Mouse (Mus musculus) spleen, embryonic (tissue): ENCODE data around the gene Tango2.

Experiments
- CTCF ChIA-PET: fragments of 350-600 bp; sonication (Branson Sonifier 250); formaldehyde crosslinking; loops from one replicate; lab custom pipeline; 2022; lab: Charles Lee

The Tango2 gene

DNA sequence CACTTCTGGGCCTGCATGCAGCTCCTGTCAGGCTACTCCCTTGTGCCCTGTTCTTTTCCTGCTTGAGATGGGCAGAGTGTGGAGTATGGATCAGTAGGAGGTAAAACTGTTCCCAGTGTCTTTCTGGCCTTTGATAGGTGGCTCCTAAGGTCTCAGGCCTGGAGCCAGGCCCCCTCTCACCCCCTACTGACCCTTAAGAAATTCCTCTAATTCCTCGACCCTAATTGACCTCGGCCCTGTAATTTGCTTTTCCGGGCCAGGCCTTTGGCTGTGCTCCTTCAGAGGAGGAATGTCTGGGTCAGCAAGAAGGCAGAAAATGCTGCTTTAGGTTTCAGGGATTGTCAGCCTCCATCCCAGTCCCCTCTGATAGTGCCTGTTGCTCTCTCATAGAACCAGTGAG, 35.9 kb upstream of the Tango2 start:
- CTCF ChIA-PET, result no interaction called here

DNA sequence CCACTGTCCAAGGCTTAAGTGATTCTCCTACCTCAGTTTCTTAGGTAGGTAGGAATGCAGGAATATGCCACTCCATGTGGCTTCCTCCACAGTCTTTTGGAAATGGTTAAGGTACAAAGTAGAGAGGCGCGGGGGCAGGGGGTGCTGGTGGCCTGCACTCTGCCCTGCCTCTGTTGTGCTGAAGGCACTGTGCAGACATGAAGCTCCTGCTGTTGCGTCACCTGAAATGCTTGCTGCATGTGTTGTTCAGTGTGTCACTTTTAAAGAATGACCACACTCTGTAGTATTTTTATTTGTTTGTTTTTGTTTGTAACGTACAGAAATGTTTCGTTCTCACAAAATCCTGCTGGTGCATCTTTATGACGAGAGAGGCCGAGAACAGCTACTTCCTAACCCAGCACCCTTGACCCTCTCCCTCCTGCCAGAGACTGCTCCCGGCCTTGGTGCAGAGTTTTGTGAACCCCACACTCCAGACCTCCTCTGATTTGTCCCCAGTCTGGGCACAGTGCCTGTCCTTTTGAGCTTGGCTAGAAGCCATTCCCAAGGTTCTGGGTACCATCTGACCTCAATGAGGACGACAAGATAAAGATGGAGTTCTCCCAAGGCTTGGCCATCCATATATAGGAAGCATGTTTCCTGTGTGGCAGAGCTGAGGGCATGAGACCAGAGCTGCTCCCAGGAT, 35.3 kb upstream of the Tango2 start:
- CTCF ChIA-PET, result no interaction called here

DNA sequence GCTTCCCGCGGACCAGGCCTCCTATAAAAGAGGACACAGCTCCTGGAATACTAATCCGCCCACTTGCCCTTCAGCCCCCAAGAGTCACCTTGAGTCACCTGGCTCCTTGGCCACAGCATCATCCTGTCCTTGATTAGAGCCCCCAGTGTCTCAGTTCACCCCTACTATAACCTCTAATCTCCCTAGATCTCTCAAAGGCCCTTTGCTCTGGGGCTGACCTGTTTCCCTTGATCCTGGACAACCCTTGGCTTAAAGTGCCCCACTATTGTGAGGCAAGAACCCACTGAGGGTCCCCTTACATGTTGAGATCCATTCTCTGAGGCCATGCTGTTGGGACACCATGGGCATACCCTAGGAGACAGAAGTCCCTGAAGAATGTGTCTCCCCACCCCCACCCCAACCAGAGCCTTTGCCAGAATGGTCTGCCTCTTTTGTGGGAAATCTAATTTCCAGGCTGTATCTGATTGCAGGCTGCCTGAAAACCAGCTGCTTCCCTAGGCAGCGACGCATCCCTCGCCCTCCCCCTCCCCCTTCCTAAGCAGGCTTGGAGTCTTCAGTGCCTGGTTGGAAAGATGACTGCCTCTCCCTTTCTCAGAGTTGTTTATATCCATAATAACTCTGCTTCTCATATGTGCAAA, 33.8 kb upstream of the Tango2 start:
- CTCF ChIA-PET, result interaction anchor here (0.6 kb wide), 1 partner anchor 1221 kb away, joined by 32 read pairs; no protein-coding TSS in a partner anchor

DNA sequence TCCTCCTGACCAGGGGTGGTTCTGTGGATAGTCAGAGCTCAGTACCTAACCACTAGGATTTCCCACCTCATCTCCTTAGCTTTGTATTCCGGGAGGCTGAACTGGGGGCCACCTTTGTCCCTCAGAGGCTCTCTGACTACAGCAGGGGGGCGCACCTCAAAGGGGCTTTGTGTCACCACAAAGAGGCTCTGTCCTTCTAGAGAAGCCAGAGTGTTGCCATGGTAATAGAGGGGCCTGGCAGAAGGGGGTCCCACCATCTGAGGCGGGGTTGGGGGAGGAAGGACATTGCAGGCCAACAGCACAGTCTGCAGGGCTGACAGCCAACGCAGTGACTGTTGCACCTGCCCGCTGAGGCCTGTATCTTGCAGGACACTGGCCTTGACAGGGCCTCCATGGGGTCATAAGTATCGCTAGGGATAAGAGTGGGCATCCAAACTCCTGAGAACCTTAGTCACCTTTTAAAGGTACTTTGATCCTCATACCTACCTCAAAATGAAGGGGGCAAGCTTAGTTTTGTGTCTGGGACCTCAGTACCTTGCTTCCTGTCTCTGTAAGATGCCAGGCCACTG, 32.7 kb upstream of the Tango2 start:
- CTCF ChIA-PET, result no interaction called here

DNA sequence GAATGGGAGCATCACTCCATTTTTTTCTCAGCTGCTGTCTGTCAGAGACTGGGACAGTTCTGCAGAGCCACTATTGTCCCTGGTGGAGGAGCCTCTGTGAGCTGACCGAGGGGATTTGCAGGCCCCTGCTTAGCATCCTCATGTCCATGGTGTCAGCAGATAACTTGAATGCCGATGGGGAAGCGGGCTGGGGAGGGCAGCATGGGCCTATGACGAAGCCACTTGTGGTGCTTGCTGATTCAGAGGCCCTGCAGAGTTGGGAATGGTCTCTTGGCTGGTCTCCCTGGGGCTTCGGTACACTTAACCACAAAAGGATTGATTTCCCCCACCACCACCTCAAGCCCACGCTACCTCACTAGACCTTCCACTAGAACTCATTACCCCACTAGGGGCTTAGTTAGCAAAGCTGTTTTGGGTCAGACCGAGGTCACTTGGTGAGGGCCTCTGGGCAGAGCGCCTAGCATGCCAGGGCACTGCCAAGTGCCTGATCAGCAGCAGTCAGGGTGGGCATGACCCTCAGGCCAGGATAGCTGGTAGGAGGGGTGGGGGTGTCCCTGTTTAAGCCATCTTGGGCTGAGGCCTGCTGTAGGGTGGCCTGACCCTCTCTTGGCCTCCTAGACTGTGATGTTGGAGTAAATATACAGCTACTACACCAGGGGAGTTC, 31.6 kb upstream of the Tango2 start:
- CTCF ChIA-PET, result no interaction called here

DNA sequence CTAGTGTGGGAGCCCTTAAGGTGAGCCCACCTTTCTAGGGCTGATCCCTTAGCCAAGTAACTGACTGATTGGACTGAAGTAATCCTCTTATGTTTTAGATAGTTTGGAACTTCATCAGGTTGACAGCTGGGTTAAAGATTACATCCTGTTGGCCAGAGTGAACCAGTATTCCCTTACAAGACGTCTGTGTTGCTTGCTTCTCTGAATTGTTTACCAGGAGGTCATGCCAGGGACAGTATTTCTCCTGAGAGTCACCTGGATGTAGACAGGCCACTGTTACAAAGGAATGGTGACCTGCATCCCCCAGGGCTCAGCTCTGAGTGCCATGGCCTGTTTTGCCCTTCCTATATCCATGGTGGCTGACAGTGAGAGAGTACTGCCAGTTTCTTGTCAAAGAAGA, 30.6 kb upstream of the Tango2 start:
- CTCF ChIA-PET, result no interaction called here

DNA sequence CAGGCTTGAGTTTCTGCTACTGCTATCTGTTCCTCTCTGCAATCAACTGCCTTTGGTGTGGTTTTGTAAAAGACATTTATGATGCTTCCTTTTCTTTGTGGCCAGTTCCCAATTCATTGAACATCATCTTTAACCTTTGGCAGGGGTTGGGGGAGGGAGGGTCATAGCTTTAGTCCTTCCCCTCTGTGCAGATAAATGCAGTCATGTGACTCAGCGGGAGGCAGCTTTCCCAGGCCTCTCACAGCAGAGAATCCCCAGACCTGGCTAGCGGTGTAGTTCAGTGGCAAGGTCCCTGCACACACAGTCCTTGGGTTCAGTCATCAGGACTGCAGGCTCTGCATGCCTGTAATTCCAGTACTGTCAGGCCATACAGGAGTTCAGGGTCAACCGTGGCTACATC, 29.3 kb upstream of the Tango2 start:
- CTCF ChIA-PET, result no interaction called here

DNA sequence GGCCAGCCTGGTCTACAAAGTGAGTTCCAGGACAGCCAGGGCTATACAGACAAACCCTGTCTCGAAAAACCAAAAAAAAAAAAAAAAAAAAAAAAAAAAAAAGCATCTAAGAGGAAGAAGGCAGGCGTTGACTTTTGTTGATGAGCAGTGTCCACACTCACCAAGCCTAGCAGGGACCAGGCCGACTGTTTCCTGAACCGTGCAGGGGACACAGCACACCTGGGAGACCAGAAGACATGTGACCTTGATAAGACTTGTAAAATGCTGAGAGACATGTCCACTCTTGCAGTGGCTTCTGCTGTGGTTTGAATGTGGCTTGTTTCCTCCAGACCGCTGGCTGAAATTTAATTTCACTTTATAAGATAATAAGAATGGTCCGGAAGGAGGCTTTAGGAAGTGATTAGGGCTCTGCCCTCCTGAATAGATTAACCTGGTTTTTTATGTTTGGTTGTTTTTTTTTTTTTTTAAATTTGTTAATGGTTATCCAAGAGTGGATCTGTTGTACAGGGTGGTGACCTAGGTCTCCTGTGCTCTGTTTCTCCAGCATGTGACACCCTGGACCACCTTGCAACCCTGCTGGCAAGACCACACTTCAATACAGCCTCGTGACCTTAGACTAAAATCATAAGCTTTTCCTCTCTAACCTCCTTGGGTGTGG, 28.5 kb upstream of the Tango2 start:
- CTCF ChIA-PET, result no interaction called here

DNA sequence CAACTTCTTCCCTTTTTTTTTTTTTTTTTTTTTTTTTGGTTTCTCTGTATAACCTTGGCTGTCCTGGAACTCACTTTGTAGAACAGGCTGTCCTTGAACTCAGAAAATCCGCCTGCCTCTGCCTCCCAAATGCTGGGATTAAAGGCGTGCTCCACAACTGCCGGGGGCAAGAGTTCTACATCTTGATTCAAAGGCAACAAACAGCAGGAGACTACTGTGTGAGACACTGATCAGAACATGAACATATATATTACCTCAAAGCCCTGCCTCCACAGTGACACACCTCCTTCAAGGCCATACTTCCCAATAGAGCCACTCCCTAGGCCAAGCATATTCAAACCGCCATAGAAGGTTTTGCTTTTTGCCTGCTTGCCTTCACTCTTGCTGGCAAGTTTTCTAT, 25.7 kb upstream of the Tango2 start:
- CTCF ChIA-PET, result no interaction called here

DNA sequence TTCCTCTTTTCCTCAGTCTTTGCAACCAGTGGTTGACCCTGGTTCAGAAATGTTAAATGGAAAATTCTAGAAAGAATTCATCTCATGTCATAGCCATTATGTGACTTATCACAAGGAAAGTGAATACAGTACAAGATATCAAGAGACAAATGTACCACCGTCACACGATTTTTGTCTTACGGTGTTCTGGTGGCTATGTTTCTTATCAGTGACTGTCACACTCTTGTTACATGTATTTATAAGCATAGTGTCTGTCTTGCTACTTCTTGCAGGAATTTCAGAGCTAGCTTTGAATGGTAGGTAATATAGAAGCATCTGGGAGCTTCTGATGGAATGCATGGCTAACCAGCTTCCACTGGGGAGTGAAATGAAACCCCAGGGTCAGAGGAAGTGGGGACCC, 22.3 kb upstream of the Tango2 start:
- CTCF ChIA-PET, result no interaction called here

DNA sequence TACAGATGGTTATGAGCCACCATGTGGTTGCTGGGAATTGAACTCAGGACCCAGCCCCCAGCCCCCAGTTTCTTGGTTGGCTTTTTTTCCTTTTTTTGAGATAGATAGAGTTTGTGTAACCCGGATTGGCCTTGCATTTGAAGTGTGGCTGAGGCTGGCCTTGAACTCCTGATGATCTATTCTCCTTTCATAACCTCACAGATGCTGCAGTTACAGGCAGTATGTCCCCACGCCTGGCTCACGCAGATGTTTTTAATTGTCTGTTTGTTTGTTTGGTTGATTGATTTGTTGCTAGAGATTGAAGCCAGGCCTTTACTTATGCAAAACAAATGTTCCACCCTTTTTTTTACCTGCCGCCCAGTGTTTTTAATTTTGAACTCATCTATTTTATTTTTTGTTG, 18.9 kb upstream of the Tango2 start:
- CTCF ChIA-PET, result no interaction called here

DNA sequence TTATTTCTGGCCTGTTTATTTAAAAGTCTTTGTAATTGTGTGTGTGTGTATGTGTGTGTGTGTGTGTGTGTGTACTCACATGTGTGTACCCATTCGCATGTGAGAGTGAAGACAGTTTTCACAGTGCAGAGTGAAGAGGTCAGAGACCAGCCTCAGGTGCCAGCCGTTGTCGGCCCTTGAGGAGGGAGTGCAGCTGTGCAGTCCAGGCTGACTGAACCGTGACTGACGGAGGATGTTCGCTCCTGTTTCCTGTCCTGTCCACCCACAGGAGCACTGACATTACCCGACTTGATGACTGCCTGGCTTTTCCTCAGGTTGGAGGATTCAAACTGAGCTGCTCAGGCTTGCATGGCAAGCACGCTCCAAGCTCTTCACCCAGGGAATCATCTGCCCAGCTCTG, 15.0 kb upstream of the Tango2 start:
- CTCF ChIA-PET, result no interaction called here

DNA sequence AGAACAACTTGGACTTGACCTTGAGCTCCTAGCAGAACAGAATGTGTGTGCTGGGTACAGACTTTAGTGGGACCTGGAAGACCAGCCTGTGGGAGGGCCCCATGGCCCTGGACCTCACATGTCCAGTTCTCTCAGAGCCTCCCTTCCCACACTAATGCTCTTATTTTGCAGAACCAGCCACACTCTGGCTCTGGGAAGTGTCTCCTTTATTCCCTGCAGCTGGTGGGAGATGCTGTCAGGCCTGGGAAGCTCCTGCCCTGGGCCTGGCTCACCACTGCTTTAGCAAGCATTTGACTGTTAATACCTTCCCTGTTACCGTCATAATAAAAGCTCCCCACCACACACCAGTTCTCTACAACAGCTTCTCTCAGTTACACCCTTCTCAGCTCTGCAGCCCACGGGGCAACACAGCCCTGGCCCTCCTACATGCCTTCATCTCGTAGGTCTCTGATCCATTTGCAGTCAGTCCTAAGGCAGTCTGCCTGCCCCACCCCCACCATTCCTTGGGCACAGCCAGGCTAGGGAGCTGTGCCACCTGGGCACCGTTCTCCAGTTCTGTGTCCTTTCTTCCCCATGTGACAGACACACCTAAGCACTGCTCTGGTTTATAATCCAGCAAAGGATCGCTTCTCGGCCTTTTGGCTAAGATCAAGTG, 12.4 kb upstream of the Tango2 start:
- CTCF ChIA-PET, result interaction anchor here (1.1 kb wide), 1 partner anchor 15 kb away, joined by 3 read pairs; no protein-coding TSS in a partner anchor

DNA sequence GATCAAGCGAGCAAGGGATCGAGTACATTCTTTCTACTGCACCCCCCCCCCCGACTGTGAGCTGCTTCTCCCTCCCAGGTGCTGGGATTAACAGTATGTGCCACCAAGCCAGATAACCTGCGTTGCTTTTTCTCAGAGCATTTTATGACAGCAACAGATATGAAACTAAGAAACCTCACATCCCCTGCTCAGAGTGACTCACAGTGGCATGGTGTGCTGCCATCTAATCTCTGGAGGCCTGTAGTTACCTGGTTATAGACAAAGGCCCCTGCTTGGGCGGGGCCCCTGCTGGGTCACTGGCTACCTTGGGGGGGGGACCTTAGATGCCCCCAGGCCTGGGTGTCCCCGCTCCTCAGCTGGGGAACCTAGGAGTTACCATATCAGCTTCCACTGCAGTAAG, 10.1 kb upstream of the Tango2 start:
- CTCF ChIA-PET, result no interaction called here

DNA sequence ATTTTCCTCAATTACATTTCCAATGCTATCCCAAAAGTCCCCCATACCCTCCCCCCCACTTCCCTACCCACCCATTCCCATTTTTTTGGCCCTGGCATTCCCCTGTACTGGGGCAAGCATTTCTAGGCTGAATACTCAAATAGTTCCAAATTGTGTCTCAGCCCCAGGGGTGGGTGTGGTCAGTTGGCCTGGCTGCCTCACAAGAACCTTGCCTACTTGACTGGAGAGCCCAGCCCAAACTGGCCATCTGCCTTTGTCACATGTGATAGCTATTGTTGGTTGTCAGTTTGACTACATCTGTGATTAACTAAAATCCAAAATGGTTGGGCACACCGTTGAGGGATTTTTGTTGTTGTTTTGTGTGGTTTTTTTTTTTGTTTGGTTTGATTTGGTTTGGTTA, 9.1 kb upstream of the Tango2 start:
- CTCF ChIA-PET, result no interaction called here

DNA sequence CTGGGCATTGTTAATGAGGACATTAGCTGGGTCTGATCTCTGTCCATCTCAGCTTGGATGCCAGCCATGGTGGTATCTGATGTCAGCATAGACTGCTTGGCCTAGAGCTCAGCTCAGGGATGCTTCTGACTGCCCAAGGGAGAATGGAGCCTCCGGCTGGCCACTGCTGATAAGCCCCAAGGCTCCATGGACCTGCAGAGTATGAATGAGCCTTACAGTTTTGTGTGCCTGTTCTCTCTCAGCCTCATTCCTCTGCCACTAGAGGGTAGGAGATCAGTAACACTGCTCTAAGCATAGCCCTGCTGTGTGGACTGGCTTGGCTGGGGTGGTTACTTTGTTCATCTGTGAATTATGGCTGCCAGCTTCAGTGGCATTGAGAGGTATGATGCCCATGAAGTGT, 5.2 kb upstream of the Tango2 start:
- CTCF ChIA-PET, result no interaction called here

DNA sequence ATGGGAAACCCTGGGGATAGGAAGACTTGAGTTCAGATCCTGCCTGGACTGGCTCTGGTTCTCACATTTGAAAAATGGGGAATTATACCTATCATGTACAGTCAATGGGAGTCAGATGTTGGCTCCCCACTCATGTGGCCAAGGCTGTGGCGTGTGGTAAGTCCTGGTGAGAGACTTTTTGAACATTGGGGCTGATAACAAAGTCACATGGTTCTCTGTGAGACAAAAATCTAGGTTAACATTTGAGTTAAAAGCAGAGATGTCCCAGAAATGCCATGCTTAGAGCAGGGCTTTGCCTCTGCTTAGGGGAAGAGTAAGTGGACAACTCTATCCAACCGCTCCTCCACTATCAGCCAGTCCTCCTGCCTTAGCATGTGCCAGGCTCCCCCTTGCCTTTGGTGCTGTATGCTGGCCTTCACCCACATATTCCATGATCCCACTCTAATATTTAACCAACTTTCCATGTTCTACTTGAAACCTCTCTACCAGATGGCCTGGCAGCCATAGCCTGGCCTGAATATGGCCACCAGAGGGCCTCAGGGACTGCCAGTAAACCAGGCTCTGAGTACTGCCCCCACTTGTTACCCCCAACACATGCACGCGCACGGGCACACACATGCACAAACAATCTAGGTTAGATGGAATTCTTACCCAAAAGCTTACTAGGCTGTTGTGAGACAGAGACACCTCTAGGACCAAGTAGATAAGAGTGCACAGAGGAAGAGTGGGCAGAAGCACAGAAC, 3.6 kb upstream of the Tango2 start:
- CTCF ChIA-PET, result no interaction called here

DNA sequence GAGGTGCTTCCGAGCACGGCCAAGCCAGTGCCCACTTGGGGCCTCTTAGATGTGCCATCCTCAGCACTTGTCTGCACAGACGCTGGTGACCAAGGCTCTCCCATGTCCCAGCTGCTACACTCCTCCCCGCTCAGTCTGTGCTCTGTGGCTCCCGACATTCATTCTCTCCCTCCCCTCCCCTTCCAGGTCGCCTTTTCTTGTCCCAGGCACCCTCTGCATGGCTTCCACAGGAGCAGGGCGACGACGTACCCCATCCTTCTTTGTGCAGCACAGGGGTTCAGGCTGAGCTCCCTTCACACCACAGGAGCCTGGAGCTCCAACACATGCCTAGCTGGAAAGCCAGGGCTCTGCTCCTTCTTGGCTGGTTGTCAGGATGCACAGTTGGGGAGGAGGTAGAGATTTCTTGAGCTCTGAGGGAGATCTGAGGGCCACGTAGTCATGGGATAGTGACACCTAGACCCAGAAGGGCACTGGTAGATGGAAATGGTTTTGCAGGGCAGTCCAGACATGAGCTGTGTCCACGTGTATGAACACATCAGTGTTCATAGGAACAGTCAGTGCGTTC, 1.9 kb upstream of the Tango2 start:
- CTCF ChIA-PET, result no interaction called here

DNA sequence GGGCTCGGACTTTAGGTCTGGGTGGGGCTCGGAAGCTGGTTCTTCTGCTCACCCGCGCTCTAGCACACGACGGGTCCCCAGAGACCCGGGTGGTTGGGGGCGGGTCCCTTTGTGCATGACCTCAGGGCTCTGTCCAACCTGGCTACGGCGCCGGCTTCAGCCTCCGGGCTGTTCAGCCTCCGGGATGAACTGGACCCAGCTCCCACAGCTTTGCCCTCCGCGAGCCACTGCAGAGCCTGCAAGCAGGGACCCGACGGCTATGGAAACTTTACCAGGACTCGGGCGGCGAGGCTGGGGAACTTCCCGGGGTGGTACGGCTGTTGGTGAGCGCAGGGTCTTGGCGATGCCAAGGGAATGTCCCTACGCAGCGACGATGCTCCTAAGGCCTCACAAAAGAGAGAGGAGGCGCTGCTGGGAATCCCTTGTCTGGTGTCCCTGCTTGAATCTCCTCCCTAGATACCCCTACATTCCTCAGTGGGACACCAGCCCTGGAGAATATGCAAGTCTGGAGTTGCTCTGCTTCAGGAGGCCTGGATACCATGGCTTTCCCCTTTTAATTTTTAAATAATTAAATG, 785 bp upstream of the Tango2 start:
- CTCF ChIA-PET, result no interaction called here

DNA sequence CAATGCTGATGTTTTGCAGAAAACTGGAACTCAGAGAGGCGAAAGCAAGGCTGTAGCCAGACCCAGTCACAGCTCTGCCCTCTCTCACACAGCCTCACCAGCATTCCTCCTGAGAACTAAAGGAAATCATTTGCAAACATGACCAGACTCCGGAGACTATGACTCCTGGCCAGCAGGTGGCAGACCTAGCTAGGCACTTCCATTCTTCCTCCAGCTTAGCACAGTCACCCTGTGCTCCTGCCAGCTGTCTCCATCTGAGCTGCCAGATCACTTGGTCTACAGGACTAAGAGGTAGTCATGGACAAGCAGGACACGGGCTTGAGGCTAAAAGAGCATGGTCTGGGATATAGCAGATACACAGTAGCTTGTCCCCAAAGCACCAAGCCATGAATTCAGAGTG, 2.7 kb downstream of the Tango2 start:
- CTCF ChIA-PET, result interaction anchor here (0.6 to 1.6 kb wide), 4 partner anchors 13 to 61 kb away, joined by 3 to 5 read pairs (median 4); no protein-coding TSS in a partner anchor
